Mouse (Mus musculus) ES-Bruce4 (cell line): Measurements from ENCODE around the gene Pde4d. TPM values are rescaled to one million over a fixed set of nuclear protein-coding genes. Genes with fewer than 3 reads are reported as not detected.

ENCODE experiments used
- H3K27ac ChIP-seq: 2 replicates; pipeline ENCODE4 v1.5.1; 2012; ENCODE audit warnings: low read length, inconsistent platforms; ENCODE audit not compliant: insufficient read depth
- H3K27me3 ChIP-seq: 2 replicates; pipeline ENCODE4 v1.6.1; 2012; ENCODE audit warnings: mild to moderate bottlenecking, low read length, inconsistent platforms; ENCODE audit not compliant: control insufficient read depth, poor library complexity, insufficient read depth, severe bottlenecking
- H3K36me3 ChIP-seq: 2 replicates; pipeline ENCODE4 v1.6.1; 2012; ENCODE audit warnings: inconsistent platforms, mild to moderate bottlenecking, low read length, moderate library complexity; ENCODE audit not compliant: control insufficient read depth, poor library complexity, insufficient read depth, severe bottlenecking
- H3K4me1 ChIP-seq: one replicate; pipeline ENCODE4 v1.8.1; 2011; ENCODE audit warnings: low read length; ENCODE audit not compliant: control insufficient read depth, insufficient read depth
- H3K4me3 ChIP-seq: 2 replicates; pipeline ENCODE4 v1.5.1; 2011; ENCODE audit warnings: low read depth, mild to moderate bottlenecking, low read length
- H3K9ac ChIP-seq: 2 replicates; pipeline ENCODE4 v1.6.1; 2012; ENCODE audit warnings: low read depth, mild to moderate bottlenecking, inconsistent platforms; ENCODE audit not compliant: poor library complexity, severe bottlenecking
- H3K9me3 ChIP-seq: replicated peaks from 2 replicates; pipeline ENCODE4 v1.6.1; 2012; ENCODE audit warnings: mild to moderate bottlenecking, low read length, inconsistent platforms; ENCODE audit not compliant: control insufficient read depth, poor library complexity, insufficient read depth, severe bottlenecking
- CTCF ChIP-seq: IDR thresholded peaks from one replicate; pipeline ENCODE4 v1.8.1; 2011; ENCODE audit warnings: low read depth, low read length
- EP300 ChIP-seq: IDR thresholded peaks from 2 replicates; pipeline ENCODE4 v1.6.1; 2011; ENCODE audit warnings: low read depth, low read length; ENCODE audit not compliant: insufficient read depth
- POLR2A ChIP-seq: IDR thresholded peaks from one replicate; pipeline ENCODE4 v1.8.1; 2011; ENCODE audit warnings: low read length; ENCODE audit not compliant: insufficient read depth
- polyA plus RNA-seq: library from polyadenylated mRNA; stranded (reverse); fragments of >200 nt; gene quantifications from 2 replicates; pipeline ENCODE4 v1.2.4, GENCODE M21; 2011; ENCODE audit warnings: low read depth; ENCODE audit not compliant: missing spikeins, insufficient read depth, insufficient read length

Pde4d gene
- polyA plus RNA-seq, 1 experiment: 5.0 TPM

GRCm38 (mm10) chr13:109936866-109937265 is 1487.1 kb downstream of the Pde4d start:
- TF ChIP-seq CTCF (no peak), EP300 (no peak), POLR2A (no peak)
- Histone ChIP-seq H3K27me3 (no peaks in the 10 kb centered on the region), H3K4me3 (no peak overlapping the region), H3K4me1 (no peaks in the 10 kb centered on the region), H3K9me3 (no peaks in the 10 kb centered on the region), H3K27ac (no peak overlapping the region), H3K36me3 (no peaks in the 10 kb centered on the region), H3K9ac (no peak overlapping the region)

GRCm38 (mm10) chr13:109944822-109945551 is 1495.2 kb downstream of the Pde4d start:
- Histone ChIP-seq H3K27ac (no peak overlapping the region), H3K36me3 (no peaks in the 10 kb centered on the region), H3K9me3 (peaks cover 3% of the 10 kb centered on the region; the same call in 1 of the 2 replicates), H3K4me1 (no peaks in the 10 kb centered on the region), H3K4me3 (no peak overlapping the region), H3K27me3 (no peaks in the 10 kb centered on the region), H3K9ac (no peak overlapping the region)
- no peak for TF ChIP-seq CTCF
- no peak for TF ChIP-seq EP300
- TF ChIP-seq POLR2A: no peak

GRCm38 (mm10) chr13:109951466-109951865 is 1501.7 kb downstream of the Pde4d start:
- H3K9ac ChIP-seq: no peak overlapping the region
- no peak overlapping the region for H3K4me3 ChIP-seq
- TF ChIP-seq CTCF (no peak), EP300 (no peak), POLR2A (no peak)
- no peak overlapping the region for H3K27ac ChIP-seq
- H3K36me3 ChIP-seq: peaks cover 4% of the 10 kb centered on the region; the same call in 1 of the 2 replicates
- H3K27me3 ChIP-seq: no peaks in the 10 kb centered on the region
- no peaks in the 10 kb centered on the region for H3K4me1 ChIP-seq
- H3K9me3 ChIP-seq: 0 out of 2 replicates have a peak, but pooled peaks cover 3% of the 10 kb centered on the region

GRCm38 (mm10) chr13:109954189-109954588 is 1504.4 kb downstream of the Pde4d start:
- no peaks in the 10 kb centered on the region for H3K9me3 ChIP-seq
- H3K27ac ChIP-seq: no peak overlapping the region
- no peaks in the 10 kb centered on the region for H3K27me3 ChIP-seq
- peaks cover 4% of the 10 kb centered on the region; the same call in 1 of the 2 replicates for H3K36me3 ChIP-seq
- H3K9ac ChIP-seq: no peak overlapping the region
- H3K4me3 ChIP-seq: no peak overlapping the region
- no peaks in the 10 kb centered on the region for H3K4me1 ChIP-seq
- no peak for TF ChIP-seq POLR2A

- Histone ChIP-seq H3K27ac (no peak overlapping the region), H3K4me3 (no peak overlapping the region), H3K9me3 (no peaks in the 10 kb centered on the region), H3K36me3 (no peaks in the 10 kb centered on the region), H3K27me3 (no peaks in the 10 kb centered on the region), H3K4me1 (no peaks in the 10 kb centered on the region), H3K9ac (no peak overlapping the region)
- no peak for TF ChIP-seq CTCF
Observed at GRCm38 (mm10) chr13:109957953-109958352, 1508.2 kb downstream of the Pde4d start.

GRCm38 (mm10) chr13:109982821-109983443 is 1533.2 kb downstream of the Pde4d start:
- H3K9me3 ChIP-seq: no peaks in the 10 kb centered on the region
- TF ChIP-seq EP300 (no peak), CTCF (no peak), POLR2A (no peak)
- H3K4me3 ChIP-seq: no peak overlapping the region
- H3K4me1 ChIP-seq: no peaks in the 10 kb centered on the region
- no peak overlapping the region for H3K27ac ChIP-seq
- H3K36me3 ChIP-seq: no peaks in the 10 kb centered on the region
- H3K27me3 ChIP-seq: no peaks in the 10 kb centered on the region
- no peak overlapping the region for H3K9ac ChIP-seq
